Mouse (Mus musculus): ENCODE measurements at regions not wholly inside any gene's neighbourhood (a gene's known extent, or its start where the extent isn't known, plus 50 kb on each side); places are given as distances from the start of the nearest gene placed in this dataset.
"Not testable (repeated sequence)": the region's sequence is repeated elsewhere in the genome, so short reads cannot be mapped to it uniquely, and the experiment has no call there.

GRCm38 (mm10) chr3:21149618-21150017 is 782.6 kb upstream of the Agtr1b start:
- intact Hi-C loops (cut with DNase I), result no loop called here
- DNase-seq (ENCODE audit: low spot score in 2 of 2), result no peak

DNA sequence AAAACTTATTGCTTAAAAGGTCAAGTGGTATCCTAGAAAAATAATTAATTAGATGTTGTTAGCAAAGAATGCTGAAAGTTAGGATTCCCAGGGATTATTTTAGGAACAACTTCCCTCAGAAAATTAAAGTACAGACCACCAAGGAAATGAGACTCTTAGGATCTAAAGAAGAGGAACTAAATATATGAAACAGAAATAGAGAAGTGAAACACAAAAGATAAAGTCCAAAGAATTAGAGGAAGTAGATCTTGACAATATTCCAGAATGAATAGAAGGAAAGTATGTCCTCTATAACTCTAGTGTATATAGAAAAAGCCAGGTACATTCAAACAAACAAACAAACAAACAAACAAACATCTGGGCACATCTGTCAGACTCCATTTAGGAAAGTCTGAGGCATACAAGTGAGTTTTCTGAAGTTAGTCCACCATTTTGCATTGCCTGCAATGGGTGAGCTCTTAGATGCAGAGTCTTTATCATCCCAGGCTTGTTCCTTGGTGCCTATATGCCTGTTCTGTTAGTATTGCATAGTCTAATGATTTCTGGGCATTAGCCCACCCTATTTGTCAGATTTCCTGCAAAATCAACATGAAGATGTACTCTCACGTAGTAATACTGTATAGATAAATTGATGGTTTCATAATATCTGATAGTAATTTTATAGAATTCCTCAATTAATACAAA is 762.0 kb upstream of the Agtr1b start:
- intact Hi-C loops (cut with DNase I), result no loop called here
- DNase-seq (ENCODE audit: low spot score in 2 of 2), result no peak

GRCm38 (mm10) chr3:21126191-21126590 is 759.2 kb upstream of the Agtr1b start:
- intact Hi-C loops (cut with DNase I), result no loop called here
- DNase-seq (ENCODE audit: low spot score in 2 of 2), result no peak

DNA sequence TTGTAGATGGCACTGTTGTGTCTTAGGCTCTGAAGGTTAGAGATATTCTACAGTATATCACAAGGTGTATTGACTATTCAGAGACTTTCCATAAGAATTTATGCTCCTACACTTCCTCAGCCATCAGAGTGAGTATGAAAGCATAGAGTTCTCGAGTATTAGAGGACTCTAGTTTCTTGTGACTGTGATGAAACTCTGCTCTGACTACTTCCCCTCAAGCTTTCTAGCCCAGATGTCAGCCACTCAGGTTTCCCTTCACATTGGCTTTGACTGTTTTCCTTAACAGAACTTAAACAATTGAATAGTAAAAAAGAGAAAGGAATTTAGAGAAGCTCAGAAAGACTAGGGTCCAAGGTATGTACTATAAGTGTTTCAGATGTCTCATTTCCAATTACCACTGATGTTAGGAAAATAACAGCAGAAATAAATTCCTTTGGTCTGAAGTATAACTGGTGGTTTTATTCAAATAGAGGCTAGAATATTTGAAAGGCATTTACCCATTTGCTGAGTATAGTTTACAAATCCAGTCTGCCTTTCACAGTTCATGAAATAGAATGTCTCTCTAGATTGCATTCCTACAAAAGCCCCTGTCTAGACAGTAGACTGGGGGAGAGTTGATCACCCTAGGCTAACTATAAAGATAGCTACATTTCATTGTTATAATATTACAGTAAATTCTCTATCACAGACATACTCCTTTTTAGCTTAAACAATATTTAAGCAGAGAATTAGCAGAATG is 751.4 kb upstream of the Agtr1b start:
- DNase-seq (ENCODE audit: low spot score in 2 of 2), result no peak
- intact Hi-C loops (cut with DNase I), result no loop called here

GRCm38 (mm10) chr3:21111735-21112518 is 745.0 kb upstream of the Agtr1b start:
- intact Hi-C loops (cut with DNase I), result no loop called here
- DNase-seq (ENCODE audit: low spot score in 2 of 2), result no peak

DNA sequence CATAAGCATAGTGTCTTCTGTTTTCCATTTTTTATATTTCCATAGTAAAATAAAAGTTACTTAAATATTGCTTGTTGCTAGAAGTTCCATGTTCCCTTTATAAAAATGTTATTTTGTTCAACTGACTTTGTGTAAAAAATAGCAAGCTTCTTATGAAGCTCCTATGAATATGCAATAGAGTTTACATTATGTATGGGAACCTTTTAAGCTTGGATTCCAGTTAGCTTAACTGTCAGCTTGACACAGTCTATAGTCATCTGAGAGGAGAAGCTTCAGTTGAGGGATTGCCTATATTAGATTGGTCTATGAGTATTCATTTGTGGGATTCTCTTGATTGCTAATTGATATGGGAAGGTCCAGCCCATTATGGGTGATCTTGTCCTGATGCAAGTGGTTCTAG is 723.2 kb upstream of the Agtr1b start:
- no peak for DNase-seq (ENCODE audit: low spot score in 2 of 2)
- intact Hi-C loops (cut with DNase I), result no loop called here

DNA sequence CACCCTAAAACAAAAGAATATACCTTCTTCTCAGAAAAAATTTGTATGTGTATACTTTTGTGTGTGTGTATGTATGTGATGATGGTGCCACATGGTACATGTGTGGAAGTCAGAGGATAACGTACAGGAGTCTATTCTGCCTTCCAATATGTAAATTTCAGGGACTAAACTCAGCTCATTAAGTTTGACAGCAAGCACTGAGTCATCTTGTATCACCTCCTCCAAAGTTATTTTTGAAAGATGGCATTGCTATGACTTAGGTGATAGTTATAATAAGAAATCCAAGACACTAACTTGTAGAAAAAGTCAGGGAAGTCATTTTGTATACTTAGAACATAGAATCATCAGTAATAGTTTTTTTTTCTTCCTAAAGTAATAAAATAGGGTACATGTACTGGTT is 719.4 kb upstream of the Agtr1b start:
- intact Hi-C loops (cut with DNase I), result no loop called here
- DNase-seq (ENCODE audit: low spot score in 2 of 2), result peak in 1 of 2 experiments; percentile 1

DNA sequence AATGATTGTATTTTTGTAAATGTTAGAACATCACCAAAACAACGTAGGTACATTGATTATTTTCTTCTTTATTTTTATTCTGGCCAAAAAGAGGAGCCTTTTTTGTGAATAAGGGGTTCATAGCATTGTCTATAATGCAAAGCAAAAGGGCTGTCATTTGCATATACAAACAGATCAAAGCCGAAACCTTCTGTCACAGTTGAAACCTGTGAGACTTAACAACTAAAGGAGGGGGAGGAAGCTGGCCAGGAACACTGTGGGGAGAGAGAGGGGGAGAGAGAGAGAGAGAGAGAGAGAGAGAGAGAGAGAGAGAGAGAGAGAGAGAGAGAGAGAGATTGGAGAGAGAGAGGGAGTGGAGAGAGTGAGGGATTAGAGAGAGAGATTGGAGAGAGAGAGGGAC is 710.6 kb upstream of the Agtr1b start:
- intact Hi-C loops (cut with DNase I), result no loop called here
- DNase-seq (ENCODE audit: low spot score in 2 of 2), result no peak

- DNase-seq (ENCODE audit: low spot score in 2 of 2); intact Hi-C loops (cut with DNase I): not testable (repeated sequence)
Observed at GRCm38 (mm10) chr3:21053337-21053736, 686.4 kb upstream of the Agtr1b start.

DNA sequence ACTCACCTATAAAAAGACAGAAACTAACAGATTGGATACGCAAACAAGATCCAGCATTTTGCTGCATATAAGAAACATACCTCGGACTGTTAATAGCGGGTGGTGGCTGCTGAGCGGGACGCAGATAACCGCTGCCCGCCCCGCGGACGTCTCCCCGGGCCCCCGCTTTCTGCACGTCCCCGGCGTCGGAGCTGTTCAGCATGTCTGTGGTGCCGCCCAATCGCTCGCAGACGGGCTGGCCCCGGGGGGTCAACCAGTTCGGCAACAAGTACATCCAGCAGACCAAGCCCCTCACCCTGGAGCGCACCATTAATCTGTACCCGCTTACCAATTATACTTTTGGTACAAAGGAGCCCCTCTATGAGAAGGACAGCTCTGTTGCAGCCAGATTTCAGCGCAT is 682.4 kb upstream of the Agtr1b start:
- DNase-seq (ENCODE audit: low spot score in 2 of 2); intact Hi-C loops (cut with DNase I): not testable (repeated sequence)

DNA sequence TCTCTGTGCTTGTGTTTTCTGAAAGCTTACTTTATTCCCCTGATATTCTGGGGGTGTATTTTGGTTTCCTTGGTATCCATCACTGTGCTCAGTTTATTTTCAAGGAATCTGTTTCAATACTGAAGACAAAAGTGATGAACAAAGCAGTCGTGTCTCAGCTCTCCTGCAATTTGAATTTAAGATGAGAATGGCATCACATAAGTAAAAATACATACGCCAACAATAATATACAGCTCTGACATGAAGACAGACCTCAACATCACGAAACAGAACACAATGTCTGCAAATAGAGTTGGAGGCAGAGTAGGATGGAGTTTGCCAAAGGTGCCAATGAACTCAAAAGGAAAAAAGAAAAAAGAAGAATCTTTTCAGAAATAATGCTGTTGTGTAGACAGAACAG is 679.0 kb upstream of the Agtr1b start:
- intact Hi-C loops (cut with DNase I), result no loop called here
- peak in 1 of 2 experiments; percentile 44 for DNase-seq (ENCODE audit: low spot score in 2 of 2)

- intact Hi-C loops (cut with DNase I), result no loop called here
- DNase-seq (ENCODE audit: low spot score in 2 of 2), result peak; percentile 60 to 74
Observed at GRCm38 (mm10) chr3:21025876-21026275, 658.9 kb upstream of the Agtr1b start.

DNA sequence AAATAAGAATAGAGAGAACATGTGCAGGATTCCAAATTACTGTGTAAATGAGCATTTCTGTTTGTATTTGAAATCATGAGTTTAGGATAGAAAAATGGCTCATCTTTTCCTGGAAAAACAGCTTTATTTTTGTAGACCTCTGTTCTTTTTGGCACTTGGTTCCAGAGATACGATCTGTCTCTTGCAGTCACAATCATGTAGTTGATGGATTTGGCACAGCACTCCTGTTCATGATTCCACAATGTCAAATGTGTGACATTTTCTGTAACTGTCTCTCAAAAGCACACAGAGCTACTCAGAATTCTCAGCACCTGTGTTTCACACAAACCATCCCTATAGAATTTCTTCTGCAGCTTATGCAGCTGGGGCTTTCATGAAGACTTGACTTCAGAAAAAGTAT is 654.0 kb upstream of the Agtr1b start:
- intact Hi-C loops (cut with DNase I), result no loop called here
- peak; percentile 4 to 32 for DNase-seq (ENCODE audit: low spot score in 2 of 2)

GRCm38 (mm10) chr3:21020297-21020696 is 653.3 kb upstream of the Agtr1b start:
- no peak for DNase-seq (ENCODE audit: low spot score in 2 of 2)
- intact Hi-C loops (cut with DNase I), result no loop called here

- no peak for DNase-seq (ENCODE audit: low spot score in 2 of 2)
- intact Hi-C loops (cut with DNase I), result no loop called here
Observed at GRCm38 (mm10) chr3:21009650-21010049, 642.7 kb upstream of the Agtr1b start.

GRCm38 (mm10) chr3:20998295-20998694 is 631.3 kb upstream of the Agtr1b start:
- intact Hi-C loops (cut with DNase I), result loop anchor here (10.0 kb wide), 1 partner anchor 567 kb away; no protein-coding TSS in a partner anchor
- no peak for DNase-seq (ENCODE audit: low spot score in 2 of 2)

DNA sequence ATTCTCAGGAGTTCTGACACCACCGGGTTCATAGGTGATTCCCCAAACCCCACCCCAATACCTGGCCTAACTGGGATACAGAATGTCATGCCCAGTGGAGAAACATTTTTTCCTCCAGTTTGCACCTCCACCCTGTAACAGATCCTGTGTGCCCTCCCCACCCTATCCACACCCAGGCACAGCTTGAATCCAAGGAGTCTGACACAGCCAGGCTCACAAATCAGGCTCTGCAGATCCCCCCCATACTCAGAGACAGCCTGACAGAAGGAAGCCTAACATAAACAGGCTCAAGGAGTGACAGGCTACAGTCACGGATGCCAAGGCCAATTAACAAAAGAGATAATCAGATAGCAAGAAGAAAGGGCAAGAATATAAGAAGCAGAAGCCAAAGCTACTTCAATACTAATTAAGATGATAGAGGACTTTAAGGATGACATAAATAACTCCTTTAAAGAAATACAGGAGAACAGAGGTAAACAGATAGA is 622.6 kb upstream of the Agtr1b start:
- intact Hi-C loops (cut with DNase I), result no loop called here
- no peak for DNase-seq (ENCODE audit: low spot score in 2 of 2)

GRCm38 (mm10) chr3:20986942-20987341 is 620.0 kb upstream of the Agtr1b start:
- DNase-seq (ENCODE audit: low spot score in 2 of 2), result no peak

DNA sequence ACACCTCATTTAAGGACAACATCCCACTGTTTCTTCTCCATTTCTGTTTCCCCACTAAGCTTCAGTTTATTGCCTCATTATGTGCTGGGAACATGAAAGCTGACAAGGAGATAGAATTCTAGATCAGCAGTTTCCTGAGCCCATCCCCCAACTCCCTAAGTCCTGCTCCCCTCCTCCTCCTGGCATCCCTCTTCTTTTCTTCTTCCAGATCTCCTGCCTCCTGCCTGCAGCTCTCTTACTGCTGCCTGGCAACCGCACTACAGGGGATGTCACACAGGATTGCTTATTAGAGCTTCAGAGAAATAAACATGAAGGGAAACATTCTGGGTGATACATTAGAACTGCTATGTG is 619.4 kb upstream of the Agtr1b start:
- intact Hi-C loops (cut with DNase I), result no loop called here
- peak; percentile 45 to 49 for DNase-seq (ENCODE audit: low spot score in 2 of 2)

More at GRCm38 (mm10) chr3:20986942-20987341, 620.0 kb upstream of the Agtr1b start:
- intact Hi-C loops (cut with DNase I), result no loop called here

GRCm38 (mm10) chr3:20985682-20986376 is 618.9 kb upstream of the Agtr1b start:
- DNase-seq (ENCODE audit: low spot score in 2 of 2), result peak; percentile 4 to 26
- intact Hi-C loops (cut with DNase I), result no loop called here
